Mouse (Mus musculus) spleen, postnatal 36 days (tissue): ENCODE data around the gene Rbmxl2.

Experiments
- DNase-seq, 2 experiments: peaks; one replicate each; pipeline ENCODE4 v3.0.0; 2022; ENCODE audit warnings: low spot score in 2 of 2, mixed read lengths in 1 of 2

The Rbmxl2 gene

GRCm38 (mm10) chr7:107209204-107209860, at the start of gene Rbmxl2:
TSS of gene Rbmxl2 (plus strand) at chr7:107209445.
- no peak for DNase-seq

- DNase-seq: no peak
Measured at GRCm38 (mm10) chr7:107166690-107167089, 42.6 kb upstream of the Rbmxl2 start, which contains the start of gene Nlrp14. TSS of gene Nlrp14 (plus strand) at chr7:107166990.

- DNase-seq: no peak
Measured at GRCm38 (mm10) chr7:107180406-107180805, 28.8 kb upstream of the Rbmxl2 start.

GRCm38 (mm10) chr7:107201817-107202216, 7.4 kb upstream of the Rbmxl2 start:
- DNase-seq: no peak

- DNase-seq: no peak
Measured at GRCm38 (mm10) chr7:107207843-107208242, 1.4 kb upstream of the Rbmxl2 start.

- DNase-seq: no peak
Measured at GRCm38 (mm10) chr7:107210126-107210576, 906 bp downstream of the Rbmxl2 start.

- DNase-seq: no peak
Measured at GRCm38 (mm10) chr7:107215723-107216122, 6.5 kb downstream of the Rbmxl2 start.

GRCm38 (mm10) chr7:107216845-107217244, 7.6 kb downstream of the Rbmxl2 start:
- DNase-seq: no peak

- no peak for DNase-seq
Measured at GRCm38 (mm10) chr7:107236854-107237253, 27.6 kb downstream of the Rbmxl2 start.

GRCm38 (mm10) chr7:107237498-107237897, 28.3 kb downstream of the Rbmxl2 start:
- DNase-seq: no peak

- no peak for DNase-seq
Measured at GRCm38 (mm10) chr7:107241371-107241883, 32.2 kb downstream of the Rbmxl2 start.

GRCm38 (mm10) chr7:107250211-107250985, 41.2 kb downstream of the Rbmxl2 start:
- DNase-seq: no peak

- DNase-seq: no peak
Measured at GRCm38 (mm10) chr7:107253355-107253754, 44.1 kb downstream of the Rbmxl2 start.

GRCm38 (mm10) chr7:107259936-107260335, 50.7 kb downstream of the Rbmxl2 start:
- no peak for DNase-seq
